Mouse (Mus musculus) lung, adult 18-20 months (tissue): Measurements from ENCODE around the gene Arhgap30.
A peak's percentile ranks its signal among the peaks of the same experiment; 100 is the strongest.

ENCODE experiments used
- DNase-seq, 2 experiments: peaks; one replicate each; pipeline ENCODE4 v3.0.0; 2022; ENCODE audit warnings: mixed read lengths in 2 of 2

Gene Arhgap30

DNA sequence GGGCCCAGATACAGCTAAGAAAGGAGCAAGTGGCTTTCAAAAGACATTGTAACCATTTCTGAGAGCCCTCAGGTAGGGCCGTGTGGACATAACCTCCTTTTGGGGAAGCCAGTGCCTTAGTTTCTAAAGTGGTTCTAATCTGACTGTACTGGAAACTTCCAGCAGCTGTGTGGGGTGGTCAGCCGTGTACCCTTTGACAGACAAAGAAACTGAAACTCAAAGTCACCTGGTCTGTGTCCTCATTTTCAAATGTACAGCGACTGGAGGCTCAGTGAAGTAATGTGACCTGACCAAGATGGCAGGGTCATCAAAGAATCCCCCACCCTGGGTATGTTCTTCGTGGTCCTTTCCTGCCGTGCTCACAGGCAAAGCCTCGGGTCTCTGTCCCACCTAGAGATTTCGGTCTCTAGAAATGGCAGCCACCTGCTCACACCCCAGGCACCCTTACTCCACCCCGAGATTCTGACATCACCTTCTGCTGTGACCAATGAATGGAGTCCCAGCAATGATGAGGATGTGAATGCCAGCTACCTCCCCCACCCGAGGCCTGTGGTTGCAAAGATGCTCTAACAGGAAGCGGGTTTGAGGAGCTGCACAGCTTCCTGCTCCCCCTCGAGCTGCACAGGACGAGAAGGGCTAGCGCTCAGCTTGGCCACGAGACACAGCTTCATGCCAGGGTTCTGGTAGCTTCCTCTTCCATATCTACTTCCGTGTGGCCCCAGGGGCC lies at the start of gene Arhgap30:
Gene Arhgap30, plus strand, starts transcription at position 579 of the 727 bp plus-strand sequence.
- DNase-seq: peak; percentile 78 to 85

DNA sequence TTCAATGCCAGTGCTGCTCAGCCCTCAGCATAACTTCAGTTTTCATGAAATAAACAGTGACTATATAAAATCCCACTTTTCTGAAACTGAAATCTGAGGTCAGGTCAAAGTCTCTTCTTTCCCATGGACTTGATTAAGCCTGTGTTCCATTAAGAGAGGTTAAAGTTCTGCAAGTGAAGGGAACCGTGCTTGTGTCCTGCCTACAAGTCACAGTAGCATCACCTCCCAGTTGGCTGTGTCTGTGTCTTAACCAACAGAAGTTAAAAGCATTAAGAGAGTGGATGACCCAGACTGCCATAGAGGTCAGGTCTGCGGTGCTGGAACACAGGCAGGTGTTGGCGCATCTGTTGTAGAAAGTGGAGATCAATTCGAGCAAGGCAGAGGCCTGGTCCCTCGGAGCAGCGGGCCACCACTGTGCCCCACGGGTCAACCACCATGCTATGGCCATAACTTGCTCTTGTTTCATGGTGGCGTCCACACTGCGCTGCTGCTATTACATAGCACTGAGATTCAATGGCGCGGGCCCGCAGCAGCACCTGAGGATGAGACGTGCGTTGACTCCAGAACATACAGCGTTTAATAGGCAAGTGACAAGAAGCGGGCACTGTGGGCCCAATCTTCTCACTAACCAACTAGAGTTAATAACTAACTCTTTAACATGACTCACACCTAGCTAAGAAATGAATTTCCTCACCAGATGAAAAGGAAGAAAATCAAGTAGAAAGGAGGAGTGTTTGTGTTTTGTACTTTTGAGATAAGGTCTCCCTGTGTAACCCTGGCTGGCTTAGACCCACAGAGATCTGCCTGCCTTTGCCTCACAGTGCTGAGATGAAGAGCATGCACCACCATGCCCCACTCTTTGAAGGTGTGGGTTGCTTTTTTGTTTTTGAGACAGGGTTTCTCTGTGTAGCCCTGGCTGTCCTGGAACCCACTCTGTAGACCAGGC lies 46.2 kb upstream of the Arhgap30 start:
- DNase-seq: no peak

DNA sequence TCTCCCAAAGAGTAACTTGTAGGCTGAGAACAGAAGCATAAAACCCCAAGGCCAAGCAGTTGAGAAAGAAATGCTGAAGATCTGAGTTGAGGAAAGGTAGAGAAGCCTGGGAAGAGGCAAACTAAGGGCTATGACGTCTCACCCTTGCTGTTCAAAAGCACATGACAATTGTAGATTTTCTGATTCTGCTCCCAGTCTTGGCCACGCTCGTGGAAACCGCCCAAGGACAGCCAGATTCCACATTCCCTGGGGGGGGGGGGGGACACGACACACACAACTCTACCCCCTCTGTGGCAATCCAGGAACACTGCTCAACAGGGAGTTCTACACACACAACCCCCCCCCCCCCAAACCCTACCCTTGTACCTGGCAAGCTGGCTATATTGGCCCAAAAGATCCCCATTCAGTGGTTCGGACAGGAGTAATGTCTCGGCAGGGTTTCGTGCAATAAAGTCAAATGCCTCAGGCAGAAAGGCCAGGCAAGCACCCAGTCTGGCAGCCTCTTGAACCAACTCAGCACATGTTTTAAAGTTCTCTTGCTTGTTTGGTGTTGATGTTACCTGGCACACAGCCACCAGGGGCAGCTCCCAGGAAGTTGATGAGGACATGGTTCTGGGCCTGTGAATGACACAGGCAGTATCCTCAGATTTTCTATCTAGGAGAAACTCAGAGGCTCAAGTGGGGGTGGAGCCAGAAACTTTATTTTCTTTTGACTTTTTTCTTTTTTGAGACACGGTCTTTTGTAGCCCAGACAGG lies 44.7 kb upstream of the Arhgap30 start:
- DNase-seq: peak; percentile 57 to 74

DNA sequence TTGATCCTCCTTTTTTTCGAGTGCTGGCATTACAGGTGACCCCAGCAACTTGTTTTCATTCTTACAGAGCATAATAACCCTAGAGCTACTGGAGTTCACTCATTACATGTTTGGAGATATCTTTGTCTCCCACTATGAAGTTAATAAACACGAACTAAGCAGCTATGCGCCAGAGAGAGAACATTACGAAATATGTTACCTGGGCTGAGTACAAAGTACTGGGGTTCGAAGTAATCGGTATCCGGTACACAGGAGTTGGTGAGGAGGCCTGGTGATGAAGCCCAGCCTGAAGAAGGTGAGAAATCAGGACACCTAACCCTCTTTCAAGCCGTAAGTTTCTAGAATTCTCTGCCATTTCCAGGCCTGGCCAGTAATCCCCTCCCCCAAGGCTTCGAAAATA lies 44.0 kb upstream of the Arhgap30 start:
- no peak for DNase-seq

DNA sequence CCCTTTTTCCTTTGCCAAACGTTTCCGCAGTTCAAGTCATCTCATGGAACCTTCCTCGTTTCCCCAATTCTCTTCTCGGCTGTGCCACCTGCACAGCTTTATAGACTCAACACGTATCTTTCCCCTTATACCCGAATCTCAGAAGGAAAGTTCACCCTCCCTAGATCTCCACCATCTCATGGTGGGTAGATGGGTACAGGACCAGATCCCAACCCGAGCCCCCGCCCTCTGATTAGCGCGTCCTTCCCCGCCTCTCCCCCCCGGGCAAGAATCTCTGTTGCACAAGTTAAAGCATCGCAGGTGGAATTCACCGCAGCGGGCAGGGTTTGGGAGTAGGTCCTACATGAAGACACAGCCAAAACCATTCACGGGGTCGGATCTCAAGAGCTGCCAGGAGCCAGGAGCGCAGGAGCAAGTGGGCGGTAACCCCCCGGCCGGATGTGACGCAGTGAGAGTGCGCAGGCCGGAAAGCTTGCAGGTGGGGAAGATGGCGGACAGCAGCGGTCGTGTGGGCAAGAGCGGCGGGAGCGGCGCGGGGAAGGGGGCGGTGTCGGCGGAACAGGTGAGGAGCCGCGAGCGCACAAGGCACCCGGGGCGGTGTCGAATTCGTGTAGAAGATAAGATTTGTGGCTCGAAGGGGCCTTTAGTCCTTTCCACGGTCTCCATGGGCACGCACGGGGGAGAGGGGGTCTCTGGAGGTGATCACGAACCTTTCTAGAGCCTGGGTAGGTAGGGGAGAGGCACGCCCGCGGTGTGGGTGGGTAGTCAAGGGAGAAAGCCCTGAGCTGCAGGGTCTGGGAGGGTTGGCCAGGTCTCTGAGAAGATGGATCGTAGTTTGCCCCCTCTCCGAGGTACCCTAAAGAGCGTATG lies 43.3 kb upstream of the Arhgap30 start, which contains the start of the genes Nit1 and Pfdn2:
Gene Nit1, minus strand, starts transcription at position 422 of the 870 bp plus-strand sequence.
Gene Pfdn2, plus strand, starts transcription at position 446 of the 870 bp plus-strand sequence.
- peak; percentile 91 to 95 for DNase-seq

DNA sequence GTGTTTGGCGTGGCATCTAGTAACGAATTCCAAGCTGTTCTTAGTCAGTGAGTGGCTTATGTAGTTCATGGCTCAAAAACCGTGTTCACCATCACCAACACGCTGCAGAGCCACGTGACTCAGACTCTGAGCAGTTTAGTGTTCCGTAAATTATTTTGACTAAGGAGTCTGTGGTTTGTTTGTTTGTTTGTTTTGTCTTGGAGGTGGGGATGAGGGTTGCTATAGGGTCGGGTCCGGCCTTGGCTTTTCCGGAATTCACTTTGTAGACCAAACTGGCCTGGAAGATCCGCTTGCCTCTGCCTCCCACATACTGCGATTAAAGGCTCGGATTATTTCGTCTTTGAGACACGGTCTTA lies 42.7 kb upstream of the Arhgap30 start:
- DNase-seq: no peak

DNA sequence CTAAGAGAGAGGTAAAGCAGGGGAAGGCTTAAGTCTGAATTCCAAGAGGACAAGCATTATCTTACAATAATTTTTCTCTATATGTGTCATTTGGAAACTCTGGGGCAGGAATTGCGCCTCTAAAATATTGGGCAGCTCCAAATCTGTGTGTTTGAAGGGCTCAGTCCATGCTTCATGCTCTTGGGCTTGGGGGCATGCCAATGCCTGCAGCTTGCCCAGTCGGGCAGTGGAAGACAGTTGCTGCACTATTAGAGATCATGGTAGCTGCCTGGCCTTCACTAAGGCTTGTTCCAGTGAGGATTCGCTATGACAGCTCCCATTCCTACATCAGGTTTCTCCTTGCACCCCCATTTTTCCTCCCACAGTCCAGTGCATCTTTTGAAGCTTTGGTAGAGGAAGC lies 40.1 kb upstream of the Arhgap30 start:
- no peak for DNase-seq

DNA sequence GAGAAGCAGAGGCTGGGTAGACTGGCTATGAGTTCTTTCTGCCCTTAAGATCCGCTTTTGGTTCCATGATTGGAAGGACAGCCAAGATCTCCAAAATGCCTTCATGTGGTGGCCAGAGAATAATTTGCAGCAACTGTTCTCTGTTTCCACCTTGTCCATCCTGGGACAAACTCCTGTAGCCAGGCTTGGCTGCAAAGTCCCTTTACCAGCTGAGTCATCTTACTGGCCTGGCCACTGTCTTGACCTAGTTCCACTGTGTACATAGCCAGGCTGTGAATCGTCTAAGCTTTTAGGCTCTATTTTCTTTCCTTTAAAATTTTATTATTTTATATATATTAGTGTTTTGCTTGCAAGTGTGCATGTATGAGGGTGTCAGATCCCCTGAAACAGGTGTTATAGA lies 39.5 kb upstream of the Arhgap30 start:
- DNase-seq: no peak

DNA sequence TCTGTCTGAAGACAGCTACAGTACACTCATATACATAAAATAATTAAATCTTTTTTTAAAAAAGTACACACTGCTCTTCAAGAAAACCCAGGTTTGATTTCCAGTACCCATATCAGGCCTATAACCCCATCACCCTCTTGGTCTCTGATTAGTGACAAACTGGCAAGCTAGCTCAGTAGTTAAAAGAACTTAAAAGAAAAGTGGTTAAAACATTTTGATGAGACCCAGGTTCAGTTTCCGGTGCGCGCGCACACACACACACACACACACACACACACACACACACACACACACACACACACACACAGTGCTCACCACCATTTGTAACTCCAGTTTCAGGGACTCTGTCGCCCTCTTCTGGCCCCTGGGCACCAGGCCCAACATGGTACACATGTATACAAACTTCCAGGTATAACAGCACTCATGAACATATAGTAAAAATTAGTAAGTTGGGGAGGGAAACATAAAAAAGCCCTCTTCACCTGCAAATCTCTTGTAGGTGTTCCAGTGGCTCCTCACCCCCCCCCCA lies 32.9 kb upstream of the Arhgap30 start:
- DNase-seq: no peak

DNA sequence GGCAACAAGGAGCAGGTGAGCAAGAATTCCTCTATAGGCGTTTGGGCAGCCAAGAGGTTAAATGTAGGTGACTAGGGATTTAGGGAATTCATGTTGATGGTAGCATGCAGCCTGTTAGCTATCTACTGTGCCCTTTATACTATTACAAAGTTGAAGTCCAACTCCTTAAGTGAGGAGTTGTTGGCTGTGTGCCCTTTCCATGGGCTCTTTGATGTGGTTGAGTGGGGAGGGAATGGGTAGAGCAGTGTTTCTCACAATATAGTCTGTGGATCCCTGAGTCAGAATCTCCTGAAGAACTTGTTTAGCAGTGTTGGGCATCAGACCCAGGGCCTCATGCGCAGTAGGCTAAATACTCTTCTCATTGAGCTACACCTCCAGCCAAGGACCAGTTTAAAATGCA lies 31.9 kb upstream of the Arhgap30 start:
- DNase-seq: no peak

DNA sequence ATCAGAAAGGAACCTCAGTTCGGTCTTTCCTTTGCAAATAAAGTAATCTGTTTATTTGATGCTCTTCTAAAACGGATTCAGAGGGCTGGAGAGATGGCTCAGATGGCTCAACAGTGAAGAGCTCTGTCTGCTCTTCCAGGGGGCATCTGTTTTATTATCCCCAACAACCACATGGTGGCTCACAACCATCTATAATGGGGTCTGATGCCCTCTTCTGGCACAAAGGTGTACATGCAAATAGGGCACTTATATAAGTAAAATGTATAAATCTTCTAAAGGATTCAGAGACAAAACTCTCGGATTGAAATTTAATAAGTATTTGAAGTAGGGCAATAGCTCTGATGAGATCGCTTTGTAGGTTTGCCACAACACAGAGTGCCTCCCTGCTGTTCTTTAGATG lies 30.3 kb upstream of the Arhgap30 start:
- DNase-seq: no peak

DNA sequence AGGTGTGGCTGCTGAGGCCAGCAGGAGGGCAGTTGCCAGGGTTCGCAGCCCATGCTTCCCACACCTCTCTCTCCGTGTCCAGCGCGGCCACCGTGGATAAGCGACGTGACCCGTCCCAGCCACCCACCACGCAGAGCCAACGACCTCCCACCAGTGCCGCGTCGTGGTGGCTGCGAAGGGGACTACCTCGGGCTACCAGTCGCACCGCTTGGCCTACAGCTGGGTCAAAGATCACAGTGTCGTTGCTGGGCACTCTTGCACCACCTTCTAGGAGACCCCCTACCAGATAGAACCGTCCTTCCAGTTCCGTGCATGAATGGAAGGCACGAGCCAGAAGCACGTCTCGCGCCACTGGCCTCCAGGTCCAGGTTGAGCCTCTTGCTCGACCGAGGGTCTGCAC lies 28.5 kb upstream of the Arhgap30 start:
- DNase-seq: no peak

DNA sequence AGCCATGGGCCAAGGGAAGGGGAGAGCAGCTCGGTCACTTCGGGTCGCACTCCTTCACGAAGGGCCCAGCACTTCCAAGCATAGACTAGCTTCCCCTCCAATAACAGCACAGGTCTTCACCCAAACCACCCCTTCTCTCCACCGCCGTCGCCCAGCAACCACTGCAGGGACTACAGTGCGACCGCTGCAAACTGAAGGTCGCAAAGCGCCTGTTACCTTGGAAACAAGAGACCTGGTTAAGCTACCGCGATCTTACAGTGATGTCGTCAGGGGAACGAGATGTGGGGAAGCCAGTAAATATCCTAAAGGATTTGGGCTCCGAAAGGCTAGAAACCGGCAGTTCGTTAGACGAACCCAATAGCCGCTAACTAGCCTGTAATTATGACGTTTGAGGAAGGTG lies 28.1 kb upstream of the Arhgap30 start, which contains the start of gene Klhdc9:
Gene Klhdc9, minus strand, starts transcription at position 143 of the 400 bp plus-strand sequence.
- peak; percentile 78 to 87 for DNase-seq

DNA sequence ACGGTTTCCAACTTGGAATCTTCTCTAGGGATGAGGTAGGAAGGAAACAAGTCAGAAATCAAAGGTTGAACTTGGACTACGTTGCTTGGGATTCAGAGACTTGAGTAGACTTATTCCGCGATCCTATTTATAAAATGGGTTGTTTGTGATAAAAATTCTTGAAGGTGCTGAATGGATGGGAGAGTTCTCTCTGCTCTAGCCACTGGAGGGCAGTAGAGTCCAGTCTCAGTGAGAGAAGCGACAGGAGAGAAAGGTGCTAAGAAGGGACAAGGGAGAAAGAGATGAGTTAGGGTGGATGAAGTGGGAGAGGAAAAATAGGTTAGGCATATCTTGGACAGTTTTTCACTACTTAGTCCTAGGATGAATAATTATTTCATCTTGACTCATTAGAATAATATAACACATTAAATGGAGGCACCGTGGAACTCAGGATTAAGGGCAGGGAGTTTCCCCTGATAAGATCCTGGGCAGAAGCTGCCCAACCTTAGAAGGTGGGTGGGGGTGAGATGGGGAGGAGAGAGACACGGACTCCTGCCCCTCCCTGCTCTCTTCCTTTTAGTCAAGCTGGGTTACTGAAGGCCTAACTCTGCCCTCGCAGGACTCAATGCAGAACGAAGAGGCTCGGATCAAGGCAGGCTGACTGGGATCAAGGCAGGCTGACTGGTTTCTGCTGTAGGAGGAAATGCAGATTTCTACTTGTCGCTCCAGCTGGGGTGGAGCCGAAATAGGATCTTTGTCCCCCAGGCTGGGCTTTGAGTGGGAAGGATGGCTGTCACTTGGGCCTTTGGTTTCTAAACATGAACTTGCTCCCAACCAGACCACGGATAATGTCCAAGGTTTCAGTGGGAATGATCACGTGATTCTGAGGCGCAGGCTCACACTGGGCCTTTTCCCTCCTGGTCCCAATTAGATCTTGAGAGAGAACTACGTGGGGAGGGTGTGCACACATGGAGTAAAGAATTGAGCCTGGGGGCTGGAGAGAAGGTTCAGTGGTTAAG lies 27.3 kb upstream of the Arhgap30 start:
- DNase-seq: peak; percentile 67 to 79

DNA sequence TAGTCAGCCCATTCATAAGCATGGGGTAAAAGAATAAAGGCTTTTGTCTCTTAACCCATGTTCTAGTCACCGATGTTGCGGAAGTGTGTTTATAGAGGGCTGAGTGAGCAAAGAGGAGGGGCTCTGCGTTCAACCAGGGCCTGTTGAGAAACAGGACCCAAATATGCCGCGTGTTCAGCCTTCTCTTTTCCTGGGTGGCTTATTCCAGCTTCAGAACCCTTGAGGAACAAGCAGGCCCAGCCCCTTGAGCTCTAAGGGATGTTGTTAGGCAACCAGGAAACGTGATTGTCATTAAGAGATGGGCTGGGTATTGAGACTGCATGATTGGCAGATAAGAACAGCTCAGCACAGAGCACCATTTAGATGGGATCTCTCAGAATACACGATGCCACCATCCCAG lies 22.8 kb upstream of the Arhgap30 start:
- DNase-seq: peak in 1 of 2 experiments; percentile 59

DNA sequence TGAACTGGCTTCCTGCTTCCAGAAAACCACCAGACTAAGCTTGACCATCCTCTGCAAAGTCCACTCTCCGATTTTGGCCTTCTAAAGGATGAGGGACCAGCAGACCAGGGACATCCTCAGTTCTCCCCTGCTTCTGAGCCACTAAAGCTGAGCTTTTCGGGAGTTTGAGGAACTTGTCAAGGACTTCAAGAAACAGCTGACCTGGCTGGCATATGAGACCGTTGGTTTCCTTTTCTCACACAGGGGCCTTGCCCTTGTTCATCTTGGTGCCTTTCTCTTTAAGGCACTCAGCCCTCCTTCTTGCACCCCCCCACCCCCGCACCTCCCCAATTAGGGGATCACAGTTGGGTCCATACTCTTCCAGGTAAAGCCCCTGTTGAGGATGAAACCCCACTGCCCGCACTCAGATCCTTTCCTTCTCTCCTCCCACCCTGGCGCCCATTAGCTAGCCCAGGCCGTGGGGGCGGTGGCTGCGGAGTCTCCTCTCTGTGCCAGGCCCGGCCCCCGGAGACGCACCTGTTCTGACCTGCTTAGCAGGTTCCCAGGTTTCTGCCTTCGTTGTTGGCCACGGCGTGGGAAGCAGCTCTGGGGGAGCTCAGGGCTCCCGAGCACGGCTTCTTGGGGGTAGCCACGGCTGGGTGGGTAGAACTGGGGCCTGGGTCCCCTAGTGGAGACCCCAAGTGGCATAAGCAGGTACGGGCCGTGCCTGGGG lies 18.8 kb upstream of the Arhgap30 start, which contains the start of gene Nectin4:
Gene Nectin4, plus strand, starts transcription at position 255 of the 712 bp plus-strand sequence.
- DNase-seq: peak; percentile 80 to 88

DNA sequence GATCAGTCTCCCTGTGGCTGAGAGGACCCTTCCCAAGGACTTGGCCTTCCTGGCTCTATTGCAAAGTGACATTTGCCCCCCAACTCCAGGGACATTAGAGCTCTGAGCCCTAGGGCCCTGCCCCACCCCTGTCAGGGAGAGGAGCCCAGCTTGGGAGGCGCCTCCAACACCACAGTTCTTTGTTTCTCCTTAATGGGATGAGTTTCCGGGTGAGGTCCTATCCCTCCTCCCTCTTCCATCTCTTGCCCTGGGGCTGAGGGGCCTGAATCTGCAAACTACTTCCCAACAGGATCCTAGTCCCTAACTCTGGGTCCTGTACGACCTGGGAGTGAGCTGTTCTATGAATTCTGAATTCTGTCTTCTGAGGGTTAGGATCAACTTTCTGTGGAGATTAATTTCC lies 15.9 kb upstream of the Arhgap30 start:
- DNase-seq: no peak

DNA sequence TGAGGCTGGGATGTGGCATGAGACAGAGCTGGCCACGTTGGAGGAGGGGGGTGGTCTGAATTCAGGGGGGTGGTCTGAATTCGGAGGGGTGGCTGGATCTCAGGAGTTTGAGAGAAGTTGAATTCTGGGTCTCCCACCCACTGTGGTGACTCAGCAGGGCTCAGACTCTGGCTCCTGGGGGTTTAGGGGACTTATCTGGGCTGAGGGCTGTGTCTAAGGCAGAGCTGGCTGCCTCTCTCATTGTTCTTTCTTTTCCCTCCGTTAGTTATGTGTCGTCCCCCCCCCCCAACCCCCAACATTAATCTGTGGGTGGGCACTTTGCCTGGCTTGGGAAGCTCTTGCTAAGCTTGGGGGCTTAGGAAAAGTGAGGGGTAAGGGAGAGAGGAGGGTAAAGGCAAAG lies 14.8 kb upstream of the Arhgap30 start:
- DNase-seq: no peak

DNA sequence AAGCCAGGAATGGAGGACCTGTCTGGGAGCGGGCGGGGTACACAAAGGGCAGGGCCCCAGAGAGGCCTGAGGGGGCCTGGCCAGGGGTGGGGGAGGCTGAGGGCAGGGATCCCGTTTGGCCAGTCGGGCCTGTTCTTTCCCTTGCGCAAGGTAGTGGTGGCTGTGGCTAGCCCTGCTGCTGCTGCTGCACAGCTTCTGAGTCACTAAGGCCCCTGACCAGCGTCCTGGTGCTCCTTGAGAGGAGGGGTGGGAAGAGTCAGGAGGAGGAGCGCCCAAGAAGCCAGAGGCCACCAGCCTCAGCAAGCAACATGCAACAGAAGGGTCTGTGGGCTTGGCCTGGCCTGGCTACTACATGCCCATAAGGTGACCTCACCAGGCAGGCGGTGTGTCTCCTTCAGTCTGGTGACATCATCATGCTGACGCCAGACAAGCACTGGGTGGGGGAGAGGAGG lies 13.1 kb upstream of the Arhgap30 start:
- DNase-seq: peak; percentile 89 to 93
